Mouse (Mus musculus): Measurements from ENCODE around the gene BC030867.

BC030867 gene

DNA sequence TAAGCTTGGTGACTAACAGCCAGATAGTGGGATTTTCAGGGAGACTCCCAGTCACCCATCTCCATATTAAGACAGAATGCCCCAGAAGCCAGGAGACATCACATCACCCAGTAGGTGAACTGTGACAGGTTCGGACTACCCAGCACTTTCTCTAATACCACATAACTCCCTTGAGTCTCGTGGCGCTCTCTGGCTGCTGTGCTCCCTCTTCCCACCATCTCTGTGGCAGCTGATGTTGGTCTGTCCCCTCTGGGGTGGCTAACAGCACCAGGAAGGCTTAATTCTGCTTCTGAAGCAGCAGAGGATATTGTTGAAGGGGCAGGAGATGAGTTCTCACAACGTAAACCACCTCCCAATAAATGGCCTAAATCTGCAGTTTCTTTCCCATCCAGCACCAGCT, 63.3 kb downstream of the BC030867 start:
- CTCF ChIA-PET, result interaction anchor here (0.6 kb wide), 1 partner anchor 35 kb away, joined by 4 read pairs; no protein-coding TSS in a partner anchor

DNA sequence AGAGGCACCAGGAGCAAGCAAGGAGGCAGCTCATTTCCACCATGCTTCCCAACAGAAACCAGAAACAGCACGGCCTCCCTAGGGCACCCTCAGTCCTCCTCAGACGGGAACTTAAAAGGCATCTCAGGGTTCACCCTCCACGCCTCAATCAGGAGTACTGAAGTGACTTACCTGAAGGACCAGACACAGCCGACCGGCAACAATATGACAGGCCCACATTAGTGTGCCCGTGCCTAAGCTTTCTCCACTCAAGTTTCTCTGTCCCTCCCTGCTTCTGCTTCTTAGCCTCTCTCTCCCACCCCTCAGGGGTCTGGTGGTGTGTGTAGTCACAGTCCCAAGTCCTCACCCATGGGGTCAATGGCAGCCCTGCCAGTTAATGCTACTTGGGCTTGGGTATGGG, 63.9 kb downstream of the BC030867 start:
- CTCF ChIA-PET, result no interaction called here

DNA sequence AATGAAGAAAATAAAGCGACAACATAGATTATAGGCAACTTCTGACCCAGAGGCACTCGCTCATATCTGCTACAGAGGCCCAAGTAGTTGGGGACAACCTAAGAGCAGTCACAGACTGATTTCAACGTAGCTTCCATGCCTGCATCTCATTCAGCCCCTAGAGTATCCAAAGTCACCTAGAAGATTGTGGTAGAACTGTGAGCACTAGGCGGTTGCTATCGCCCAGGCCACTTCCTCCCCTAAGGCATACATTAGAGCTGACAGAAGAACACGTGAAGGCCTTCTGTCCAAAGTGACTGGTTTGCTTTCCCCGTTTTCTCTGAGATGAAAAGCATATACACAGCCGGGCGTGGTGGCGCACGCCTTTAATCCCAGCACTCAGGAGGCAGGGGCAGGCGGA, 65.6 kb downstream of the BC030867 start:
- CTCF ChIA-PET, result no interaction called here
